Mouse (Mus musculus) limb, embryonic 11.5 days (tissue): ENCODE data around the gene Tshb. TPM values are rescaled to one million over a fixed set of nuclear protein-coding genes. Genes with fewer than 3 reads are reported as not detected.

Source experiments
- polyA plus RNA-seq: library from polyadenylated mRNA; unstranded; fragments of >200 nt; fragmentation: Nextera tagmentation; extraction: Ambion mirVana; gene quantifications from 2 replicates; pipeline ENCODE4 v1.2.1, GENCODE M21; 2014

Tshb gene
- polyA plus RNA-seq, 1 experiment from 2014 or later: 0.07 TPM

Other genes starting within 250 kb of the Tshb start
- gene Tspan2, start 48.2 kb downstream of the Tshb start, polyA plus RNA-seq: 6.5 and 7.1 TPM in 2 replicates
- gene Sycp1, start 153.4 kb upstream of the Tshb start, polyA plus RNA-seq: not detected in 2 replicates
- not detected in 2 replicates for gene Nr1h5, start 181.4 kb upstream of the Tshb start, polyA plus RNA-seq
- gene Sike1, start 213.0 kb upstream of the Tshb start, polyA plus RNA-seq: 57.8 and 64.6 TPM in 2 replicates
- gene Csde1, start 237.7 kb upstream of the Tshb start, polyA plus RNA-seq: 473 and 488 TPM in 2 replicates